Mouse (Mus musculus) lung, adult 2 months (tissue): Measurements from ENCODE around the gene Zfp956. TPM values are rescaled to one million over a fixed set of nuclear protein-coding genes. Genes with fewer than 3 reads are reported as not detected.

ENCODE experiments used
- DNase-seq: peaks from one replicate; pipeline ENCODE4 v3.0.0; 2022
- H3K4me1 ChIP-seq: fragments of 200-500 bp; 2 replicates; pipeline ENCODE4 v1.6.1; 2011; ENCODE audit warnings: low read length; ENCODE audit not compliant: control insufficient read depth, insufficient read depth
- H3K4me3 ChIP-seq: fragments of 200-500 bp; replicated peaks from 2 replicates; pipeline ENCODE3; 2011; ENCODE audit warnings: low read depth, mild to moderate bottlenecking, control low read depth, low read length; ENCODE audit errors: extremely low read depth
- CTCF ChIP-seq: fragments of 200-500 bp; IDR thresholded peaks from 2 replicates; pipeline ENCODE4 v1.5.1; 2011; ENCODE audit warnings: mild to moderate bottlenecking, low read length, control low read depth; ENCODE audit not compliant: insufficient read depth
- POLR2A ChIP-seq: fragments of 200-500 bp; IDR thresholded peaks from 2 replicates; pipeline ENCODE4 v1.6.1; 2011; ENCODE audit warnings: low read depth, mild to moderate bottlenecking, control low read depth, low read length, borderline replicate concordance; ENCODE audit errors: extremely low read depth
- whole genome bisulfite sequencing: fragments of 180-500 bp; shearing (Covaris S2); methylation state at CpG from one replicate; pipeline ENCODE4 v1.1.7; 2018; 5-methylcytosine and 5-hydroxymethylcytosine counted together
- polyA plus RNA-seq: library from polyadenylated mRNA; depleted of rRNA; stranded (reverse); fragments of >200 nt; gene quantifications from 2 replicates; pipeline ENCODE4 v1.2.3, GENCODE M21; 2012

The Zfp956 gene
- polyA plus RNA-seq, 1 experiment = 9.4 TPM

- 71% methylated on average over 3 of the region's 3 CpGs for WGBS
- DNase-seq = no peak
- Histone ChIP-seq H3K4me1 (peaks cover 11% of the 10 kb centered on the region), H3K4me3 (no peak overlapping the region)
- TF ChIP-seq CTCF (no peak), POLR2A (no peak)
Observed at GRCm38 (mm10) chr6:47918768-47919274, 34.4 kb upstream of the Zfp956 start.

DNA sequence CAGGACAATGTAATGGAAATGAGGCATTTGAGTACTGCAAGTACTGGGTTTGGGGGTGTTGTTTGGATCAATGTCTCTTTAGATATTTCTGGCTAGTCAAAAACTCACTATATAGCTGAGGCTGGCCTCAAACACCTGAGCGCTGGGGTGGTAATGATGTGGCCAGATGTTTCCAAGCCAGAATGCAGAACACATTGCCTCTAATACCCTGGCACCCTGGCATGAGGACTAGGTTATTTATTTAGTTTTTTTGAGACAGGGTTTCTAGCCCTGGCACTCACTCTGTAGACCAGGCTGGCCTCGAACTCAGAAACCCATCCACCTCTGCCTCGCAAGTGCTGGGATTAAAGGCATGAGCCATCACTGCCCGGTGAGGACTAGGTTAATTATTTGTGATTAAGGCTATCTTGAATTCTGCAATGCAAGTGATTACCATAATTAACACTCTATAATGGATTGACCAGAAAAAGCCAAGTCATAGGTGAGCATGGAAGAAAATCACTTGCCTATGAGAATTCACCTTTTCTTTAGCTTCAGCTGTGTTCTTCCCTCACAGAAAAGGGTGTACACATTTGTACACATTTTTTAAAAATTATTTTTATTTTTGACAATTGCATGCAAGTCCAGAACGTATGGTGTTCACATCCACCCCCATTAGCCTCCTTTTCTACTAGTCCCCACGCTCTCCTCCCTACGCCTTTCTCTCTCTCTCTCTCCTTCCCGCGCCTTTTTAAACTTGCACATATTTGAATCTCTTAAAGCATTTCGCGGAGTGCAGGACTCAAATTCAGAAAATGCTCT, 33.3 kb upstream of the Zfp956 start:
- TF ChIP-seq CTCF (no peak), POLR2A (no peak)
- 29% methylated on average over 11 of the region's 11 CpGs for WGBS
- Histone ChIP-seq H3K4me3 (peak overlapping the region; percentile 95), H3K4me1 (peaks cover 11% of the 10 kb centered on the region)
- no peak for DNase-seq

GRCm38 (mm10) chr6:47920447-47921340, 32.5 kb upstream of the Zfp956 start, which contains the start of gene Zfp212:
Gene Zfp212, plus strand, starts transcription at chr6:47920476.
- peak within 1 kb of the TSS; percentile 95 for H3K4me3 ChIP-seq
- DNase-seq = peak; percentile 87
- WGBS = under 1% methylated on average over 66 of the region's 67 CpGs
- H3K4me1 ChIP-seq = peaks cover 11% of the 10 kb centered on the region
- TF ChIP-seq CTCF (peak; percentile 52), POLR2A (peak; percentile 81)

DNA sequence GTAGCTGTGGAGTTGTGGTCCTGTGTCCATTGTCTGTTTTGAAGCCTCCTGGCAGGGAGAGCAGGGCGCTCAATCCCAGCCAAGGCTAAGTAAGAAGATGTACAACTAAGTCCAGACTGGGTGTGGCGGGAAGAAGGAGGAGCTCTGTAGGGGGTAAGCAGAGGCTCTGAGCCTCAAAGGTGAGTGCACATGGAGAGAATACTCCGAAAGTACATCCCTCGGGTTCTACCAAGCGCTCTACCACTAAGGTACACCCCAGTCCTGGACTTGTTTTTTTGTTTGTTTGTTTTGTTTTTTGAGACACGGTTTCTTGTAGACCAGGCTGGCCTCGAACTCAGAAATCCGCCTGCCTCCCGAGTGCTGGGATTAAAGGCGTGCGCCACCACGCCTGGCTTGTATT, 10.7 kb upstream of the Zfp956 start:
- 50% methylated on average over 12 of the region's 12 CpGs for WGBS
- no peak for TF ChIP-seq CTCF
- TF ChIP-seq POLR2A = no peak
- Histone ChIP-seq H3K4me3 (no peak overlapping the region), H3K4me1 (peaks cover 3% of the 10 kb centered on the region; the same call in 1 of the 2 replicates)
- DNase-seq = no peak

DNA sequence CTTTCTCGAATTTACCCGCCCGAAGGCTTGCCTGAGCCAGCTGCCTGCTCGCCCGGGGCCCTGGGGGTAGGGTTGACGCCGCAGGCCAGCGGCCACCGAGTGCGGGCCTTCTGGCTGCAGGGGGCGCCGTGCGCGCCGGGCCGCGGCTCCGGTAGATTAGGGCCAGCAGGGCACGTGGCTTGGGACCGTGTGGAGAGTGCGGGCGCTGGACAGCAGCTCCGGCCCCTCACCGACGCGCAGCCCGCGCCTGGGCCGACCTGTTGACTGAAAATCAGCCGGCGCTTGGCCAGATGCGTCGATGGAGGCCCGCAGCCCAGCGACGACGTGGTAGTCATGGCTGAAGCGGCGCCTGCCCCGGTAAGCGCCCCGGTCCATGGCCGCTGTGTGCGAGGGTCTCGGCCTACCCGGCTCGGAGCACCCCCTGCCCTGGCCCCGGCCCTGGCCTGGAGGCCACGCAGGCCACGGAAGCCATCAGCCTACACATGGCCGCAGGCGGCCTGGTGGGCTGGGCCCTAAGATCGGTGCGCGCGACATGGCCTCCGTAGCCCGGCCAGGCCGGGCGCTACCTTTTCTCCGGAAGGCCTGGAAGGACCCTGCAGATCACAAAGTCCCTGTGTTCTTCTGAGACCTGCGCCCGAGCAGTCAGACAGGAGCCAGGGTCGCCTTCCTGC, 10.0 kb upstream of the Zfp956 start:
- Histone ChIP-seq H3K4me1 (peaks cover 3% of the 10 kb centered on the region; the same call in 1 of the 2 replicates), H3K4me3 (peak overlapping the region; percentile 52)
- peak; percentile 60 for DNase-seq
- 0 out of 2 replicates have a peak, but pooled peaks have one; percentile 11 for TF ChIP-seq CTCF
- TF ChIP-seq POLR2A = no peak
- WGBS = 15% methylated on average over 64 of the region's 64 CpGs

DNA sequence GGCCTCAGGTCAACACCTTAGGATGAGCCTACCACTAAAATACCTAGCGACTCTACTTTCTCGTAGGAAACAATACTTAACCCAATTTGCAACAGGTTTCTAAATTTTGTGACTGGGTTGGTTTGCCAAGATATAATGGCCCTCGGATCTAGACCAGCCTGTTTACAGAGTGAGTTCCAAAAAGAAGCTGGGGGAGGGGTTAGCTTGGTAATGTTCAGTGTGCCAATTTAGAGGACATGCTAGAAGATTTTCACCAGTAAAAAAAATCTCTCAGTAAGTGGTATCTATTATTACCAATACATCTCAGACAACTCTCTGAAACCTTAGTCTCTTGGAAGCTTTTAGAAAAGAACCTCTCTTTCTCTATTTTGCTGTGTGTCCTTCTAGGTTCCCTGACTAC, 9.5 kb upstream of the Zfp956 start:
- TF ChIP-seq CTCF (no peak), POLR2A (no peak)
- Histone ChIP-seq H3K4me1 (peaks cover 3% of the 10 kb centered on the region; the same call in 1 of the 2 replicates), H3K4me3 (no peak overlapping the region)
- DNase-seq = no peak
- WGBS = 54% methylated on average over 3 of the region's 3 CpGs

- no peak for TF ChIP-seq CTCF
- TF ChIP-seq POLR2A = no peak
- WGBS = 96% methylated on average over 4 of the region's 4 CpGs
- DNase-seq = no peak
- Histone ChIP-seq H3K4me1 (peaks cover 3% of the 10 kb centered on the region; the same call in 1 of the 2 replicates), H3K4me3 (no peak overlapping the region)
Observed at GRCm38 (mm10) chr6:47947388-47947787, 5.8 kb upstream of the Zfp956 start.

DNA sequence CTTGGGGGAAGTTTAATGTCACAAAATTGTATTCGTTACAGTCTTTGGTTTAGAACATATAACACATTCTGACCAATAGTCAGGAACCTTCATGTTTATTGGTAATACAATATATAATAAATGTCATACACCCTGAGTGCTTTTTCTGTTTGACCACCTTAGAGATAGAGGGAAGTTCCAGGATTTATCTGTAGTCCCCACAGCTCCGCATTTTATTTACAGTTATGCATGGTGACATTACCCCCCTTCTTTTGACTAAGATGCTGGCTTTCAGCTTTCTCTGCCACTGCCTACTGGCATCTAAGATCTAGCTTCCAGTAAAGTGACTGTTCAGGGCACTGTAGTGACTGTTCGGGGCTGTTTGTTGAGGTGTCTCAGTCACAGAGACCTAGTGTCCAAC, 1.2 kb downstream of the Zfp956 start:
- no peak for TF ChIP-seq CTCF
- TF ChIP-seq POLR2A = no peak
- Histone ChIP-seq H3K4me3 (no peak overlapping the region), H3K4me1 (no peaks in the 10 kb centered on the region)
- 83% methylated on average over 3 of the region's 3 CpGs for WGBS
- no peak for DNase-seq

DNA sequence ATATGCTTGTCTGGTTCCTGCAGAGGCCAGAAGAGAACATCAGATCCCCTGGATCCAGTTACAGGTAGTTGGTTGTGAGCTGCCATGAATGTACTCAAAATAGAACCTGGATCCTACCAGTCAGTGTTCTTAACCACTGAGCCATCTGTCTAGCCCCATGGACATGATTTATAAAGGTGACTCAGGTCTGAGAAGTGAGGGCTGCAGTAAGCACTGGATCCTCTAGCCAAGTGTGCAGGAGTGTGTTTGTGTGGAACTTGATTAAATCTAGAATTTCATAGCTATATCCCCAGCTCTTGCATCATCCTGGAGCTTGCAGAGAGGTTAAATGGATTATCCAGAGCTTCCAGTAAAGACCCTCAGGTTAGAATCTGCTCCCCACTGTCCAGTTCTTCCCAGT, 4.6 kb downstream of the Zfp956 start:
- no peak for DNase-seq
- no peaks in the 10 kb centered on the region for H3K4me1 ChIP-seq
- no peak overlapping the region for H3K4me3 ChIP-seq
- no peak for TF ChIP-seq POLR2A
- TF ChIP-seq CTCF = no peak
